Mouse (Mus musculus): ENCODE results near the gene Gm11168.
"Not testable (repeated sequence)": the region's sequence is repeated elsewhere in the genome, so short reads cannot be mapped to it uniquely, and the experiment has no call there.

DNA sequence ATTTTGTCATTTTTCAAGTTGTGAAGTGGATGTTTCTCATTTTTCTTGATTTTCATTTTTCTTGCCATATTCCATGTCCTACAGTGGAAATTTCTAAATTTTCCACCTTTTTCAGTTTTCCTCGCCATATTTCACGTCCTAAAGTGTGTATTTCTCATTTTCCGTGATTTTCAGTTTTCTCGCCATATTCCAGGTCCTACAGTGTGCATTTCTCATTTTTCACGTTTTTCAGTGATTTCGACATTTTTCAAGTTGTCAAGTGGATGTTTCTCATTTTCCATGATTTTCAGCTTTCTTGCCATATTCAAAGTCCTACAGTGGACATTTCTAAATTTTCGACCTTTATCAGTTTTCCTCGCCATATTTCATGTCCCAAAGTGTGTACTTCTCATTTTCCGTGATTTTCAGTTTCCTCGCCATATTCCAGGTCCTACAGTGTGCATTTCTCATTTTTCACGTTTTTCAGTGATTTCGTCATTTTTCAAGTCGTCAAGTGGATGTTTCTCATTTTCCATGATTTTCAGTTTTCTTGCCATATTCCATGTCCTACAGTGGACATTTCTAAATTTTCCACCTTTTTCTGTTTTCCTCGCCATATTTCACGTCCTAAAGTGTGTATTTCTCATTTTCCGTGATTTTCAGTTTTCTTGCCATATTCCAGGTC lies 21.0 kb downstream of the Gm11168 start:
- not testable (repeated sequence) for TF ChIP-seq CTCF (conservative IDR thresholded peaks at IDR 0.05 in 1 of 2, IDR thresholded peaks at IDR 0.05 in 1 of 2; ENCODE audit: low read depth in 2 of 2, low read length in 2 of 2); POLR2A (IDR thresholded peaks at IDR 0.05; ENCODE audit: low read depth, low read length); CHD2 (IDR thresholded peaks at IDR 0.05; ENCODE audit: low read length); EP300 (IDR thresholded peaks at IDR 0.05; ENCODE audit: low read length); BHLHE40 (IDR thresholded peaks at IDR 0.05; ENCODE audit: low read depth, low read length); SMC3 (IDR thresholded peaks at IDR 0.05; ENCODE audit: low read depth, low read length); MAFK (IDR thresholded peaks at IDR 0.05; ENCODE audit: insufficient replicate concordance, low read length); JUN (IDR thresholded peaks at IDR 0.05; ENCODE audit: insufficient read depth, low read depth, low read length); NELFE (IDR thresholded peaks at IDR 0.05; ENCODE audit: low read depth, low read length)
